Mouse (Mus musculus): Measurements from ENCODE around the gene Lrrc4.

Lrrc4 gene

DNA sequence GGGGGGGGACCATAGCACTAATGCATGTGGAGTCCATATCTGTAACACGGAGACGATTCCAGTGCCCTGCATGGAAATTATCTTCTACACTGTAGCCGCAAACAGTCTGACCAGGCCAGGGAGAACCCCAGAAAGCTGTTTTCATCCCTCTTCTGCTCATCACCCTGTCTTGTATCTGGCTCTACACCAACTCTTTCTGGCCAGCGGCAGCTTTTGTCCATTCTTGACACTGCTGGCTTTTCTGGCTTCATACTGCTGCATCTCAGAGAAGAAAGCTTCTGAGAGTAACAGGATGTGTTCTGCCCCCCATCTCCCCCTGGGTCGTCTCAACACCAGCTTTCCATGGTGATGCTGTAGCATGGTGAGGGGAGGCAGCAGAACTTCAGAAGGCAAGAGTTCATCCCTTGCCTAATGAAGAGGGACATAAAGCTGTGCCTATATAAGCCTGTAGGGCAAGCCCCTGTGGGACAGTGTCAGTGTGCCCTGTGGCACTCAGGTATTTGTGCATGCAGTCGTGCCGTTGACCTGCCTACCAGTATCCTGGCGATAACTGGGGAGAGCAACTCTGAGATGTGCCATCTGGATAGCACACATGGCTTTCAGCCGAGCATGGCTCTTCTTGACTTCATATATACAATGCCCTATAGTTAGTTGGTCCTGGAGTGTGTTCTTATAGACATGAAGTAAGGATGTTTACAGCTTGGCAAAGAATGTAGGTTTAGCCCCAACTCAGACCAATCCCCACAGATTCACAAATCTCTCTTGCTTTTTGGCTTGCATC is 111.0 kb downstream of the Lrrc4 start:
- DNase-seq = no peak

DNA sequence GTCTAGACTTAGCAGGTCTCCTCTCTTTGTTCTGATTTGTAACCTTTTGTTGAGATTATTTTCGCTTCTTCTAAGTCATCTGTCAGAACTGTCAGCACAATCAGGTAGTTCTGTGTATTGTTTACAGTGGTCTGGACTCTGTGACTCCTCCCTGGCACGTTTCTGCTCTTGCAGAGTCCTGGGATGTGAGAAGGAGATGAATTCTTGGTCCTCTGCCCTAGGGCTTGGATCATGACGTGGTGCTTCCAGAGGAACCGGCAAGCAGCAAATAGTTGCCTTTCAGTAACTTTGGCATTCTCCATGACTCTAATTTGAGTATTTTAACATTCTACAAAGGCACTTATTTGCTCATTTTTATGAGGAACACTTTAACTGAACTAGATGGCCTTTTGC is 113.7 kb downstream of the Lrrc4 start:
- DNase-seq = no peak

DNA sequence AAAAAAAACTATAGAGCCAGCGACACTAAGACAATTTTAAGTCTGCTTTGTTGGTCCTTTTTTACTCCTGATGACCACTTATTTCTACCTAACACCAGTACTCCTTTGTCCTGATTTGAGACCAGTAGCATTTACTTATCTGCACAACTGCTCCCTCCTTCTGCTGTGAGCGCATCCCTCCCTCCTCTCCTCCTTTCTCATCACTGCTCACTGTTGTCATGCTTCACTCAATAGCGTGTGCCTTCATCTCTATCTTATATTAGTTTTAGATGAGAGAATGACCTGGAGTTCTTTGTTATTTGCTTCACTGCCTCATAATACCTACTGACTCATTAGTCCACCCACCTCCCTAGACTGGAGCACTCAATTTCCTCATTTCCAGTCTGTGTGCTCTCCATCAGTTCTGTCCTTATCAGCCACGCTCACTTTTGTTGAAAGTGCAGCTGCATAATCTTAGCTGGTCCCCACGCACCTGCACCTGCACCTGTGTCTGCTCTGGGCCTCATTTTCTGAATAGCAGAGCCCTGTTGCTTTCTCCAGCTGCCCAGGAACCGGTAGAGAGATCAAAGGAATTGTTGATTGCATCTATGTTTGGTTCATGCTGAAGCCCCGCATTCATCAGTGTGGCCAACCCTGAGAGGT is 114.2 kb downstream of the Lrrc4 start:
- no peak for DNase-seq

DNA sequence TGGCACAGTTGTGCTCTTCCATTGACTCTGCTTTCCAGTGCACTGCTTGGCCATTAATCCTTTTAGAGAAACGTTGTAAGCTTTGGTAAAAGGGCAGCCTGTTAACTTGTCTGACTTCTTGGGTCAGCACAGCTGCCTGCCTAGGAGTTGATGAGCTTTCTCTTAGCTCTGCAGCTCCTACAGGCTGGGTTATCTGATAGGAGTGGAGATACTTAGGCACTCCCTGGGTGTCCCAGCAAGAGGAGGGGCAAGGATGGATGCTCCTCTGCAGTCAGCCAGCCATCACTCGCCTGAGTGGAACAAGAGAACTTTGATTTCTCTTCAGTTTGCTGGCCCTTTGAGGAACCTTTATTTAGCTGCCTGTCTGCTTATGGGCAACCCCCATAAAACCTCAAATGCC is 121.5 kb downstream of the Lrrc4 start:
- DNase-seq = no peak

DNA sequence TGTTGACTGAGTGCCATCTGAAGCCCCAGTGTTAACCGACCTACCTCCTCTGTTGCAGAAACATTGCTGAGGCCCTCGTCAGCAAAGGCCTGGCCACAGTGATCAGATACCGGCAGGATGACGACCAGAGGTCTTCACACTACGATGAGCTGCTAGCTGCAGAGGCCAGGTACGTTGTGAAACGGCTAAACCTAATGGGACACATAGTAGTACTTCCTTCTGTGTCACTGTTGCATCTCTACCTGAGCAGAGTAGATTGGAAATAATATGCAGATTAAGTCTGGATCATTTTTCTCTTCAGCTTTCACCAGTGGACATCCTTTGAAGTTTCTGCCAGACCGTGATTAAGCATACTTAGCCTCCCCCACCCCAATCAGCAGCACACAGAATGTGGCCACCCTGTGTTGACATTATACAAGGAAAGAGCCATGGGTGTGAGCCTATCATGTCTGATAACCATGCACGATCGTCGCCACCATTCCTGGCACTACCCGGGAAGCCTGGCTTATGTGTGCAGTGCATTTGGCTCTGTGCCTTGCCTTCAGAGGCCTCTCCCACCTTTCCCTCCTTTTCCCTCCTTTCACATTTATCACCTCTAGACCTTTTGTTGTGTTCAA is 124.5 kb downstream of the Lrrc4 start:
- DNase-seq = no peak

DNA sequence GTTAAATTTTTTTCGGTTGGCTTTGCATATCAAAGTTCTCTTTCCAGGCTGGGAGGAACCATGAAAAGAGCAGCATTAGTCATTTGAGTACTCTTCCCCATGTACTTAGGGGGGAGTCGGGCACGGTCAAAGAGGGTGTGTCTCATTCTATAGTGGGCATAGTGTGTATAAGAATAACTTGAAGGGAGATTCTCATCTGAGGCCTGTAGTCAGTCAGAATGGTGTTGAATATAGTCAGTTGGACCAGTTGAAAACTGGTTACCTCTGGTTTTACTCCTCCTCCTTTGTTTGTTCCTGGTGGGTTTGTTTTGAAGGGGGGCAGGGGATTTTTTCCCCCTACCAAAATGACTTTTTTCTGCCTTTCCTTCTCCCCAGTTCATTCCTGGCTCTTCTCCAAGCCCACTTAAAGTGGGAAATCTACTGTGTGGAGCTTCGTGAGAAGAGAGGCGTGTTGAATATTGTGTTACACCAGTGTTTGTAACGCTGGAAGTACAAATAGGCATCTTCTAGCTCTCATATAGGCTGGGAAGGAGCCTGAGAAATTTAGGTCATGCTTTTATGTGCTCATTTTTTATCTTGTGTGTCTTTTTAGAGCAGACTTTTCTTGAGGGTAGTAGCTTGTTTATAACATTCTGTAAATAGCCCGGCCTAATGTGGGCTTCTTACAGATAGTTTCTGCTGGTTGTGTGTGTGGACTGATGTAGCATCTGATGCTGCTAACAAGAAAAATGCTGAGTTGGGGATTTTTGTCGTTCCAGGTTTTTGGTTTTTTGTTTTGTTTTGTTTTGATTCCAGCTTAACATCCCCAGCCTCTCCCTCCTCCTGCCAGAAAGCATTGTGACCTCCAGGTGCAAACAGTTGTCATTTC is 125.2 kb downstream of the Lrrc4 start:
- DNase-seq = no peak

DNA sequence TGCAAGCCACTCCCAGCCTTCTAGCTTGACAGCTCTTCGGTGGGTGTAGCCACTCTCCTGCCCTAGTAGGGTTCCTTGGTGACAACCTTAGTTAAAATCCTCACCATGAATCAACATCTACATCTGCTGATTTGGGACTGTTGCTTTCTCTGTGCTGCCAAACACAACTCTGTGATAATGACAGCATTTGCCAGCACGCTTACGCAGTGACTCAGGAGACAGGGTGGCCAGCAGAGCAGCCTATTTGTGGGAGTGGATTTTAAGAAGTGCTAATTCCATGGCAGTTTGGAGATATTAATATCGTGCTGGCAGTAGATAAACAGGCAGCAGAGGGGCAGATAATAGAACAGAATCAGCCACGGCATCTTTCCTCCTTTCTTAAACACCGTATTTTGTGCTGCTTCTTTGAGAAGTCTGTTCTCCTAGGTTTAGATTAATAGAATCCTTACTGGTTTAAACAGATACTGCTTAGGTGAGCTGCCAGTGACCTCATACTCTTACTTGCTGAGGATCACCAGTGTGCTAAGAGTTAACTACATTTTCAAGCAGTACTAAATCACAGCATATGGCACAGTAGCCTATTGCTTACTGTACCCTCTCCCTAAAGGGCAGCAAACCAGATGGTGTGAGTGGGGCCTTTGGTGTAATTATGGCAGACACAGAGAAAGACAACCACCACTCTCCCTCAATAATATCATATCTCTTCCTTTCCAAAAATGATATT is 126.0 kb downstream of the Lrrc4 start:
- DNase-seq = no peak

DNA sequence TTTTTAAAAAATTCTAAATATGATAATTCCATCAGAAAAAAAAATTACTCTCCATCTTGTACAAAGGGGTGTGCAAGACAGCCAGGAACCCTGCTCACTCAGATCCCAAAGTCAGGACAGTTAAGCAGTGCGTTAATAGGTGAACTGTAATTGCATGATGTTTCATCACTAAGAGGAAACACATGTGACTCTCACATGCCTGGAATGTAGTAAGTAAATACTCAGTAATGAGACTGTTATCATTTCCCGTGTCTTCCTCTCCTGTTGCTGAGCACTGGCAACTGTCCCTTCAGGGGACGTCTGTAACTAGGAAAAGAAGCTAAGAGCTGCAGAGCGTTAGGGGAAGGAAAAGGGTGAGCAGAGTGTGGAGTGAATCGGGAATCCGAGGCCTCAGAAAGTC is 126.9 kb downstream of the Lrrc4 start:
- DNase-seq = no peak

DNA sequence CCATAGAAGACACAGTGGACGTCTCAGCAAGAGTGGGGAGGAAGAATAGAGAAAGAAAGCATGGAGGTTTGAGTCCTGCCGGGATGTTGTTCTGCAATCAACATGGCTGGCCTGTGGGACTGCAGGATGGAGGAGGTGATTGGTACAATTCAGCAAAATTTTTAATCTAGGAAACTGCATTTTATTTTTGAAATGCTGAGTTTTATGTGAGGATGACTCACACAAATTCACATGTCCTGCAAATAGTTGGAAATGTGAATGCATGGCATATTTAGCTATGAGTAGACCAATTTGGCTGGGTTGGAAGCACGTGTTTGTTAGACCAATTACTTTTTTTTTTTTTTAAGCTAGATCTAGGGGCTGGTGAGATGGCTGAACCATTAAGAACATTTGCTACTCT is 134.3 kb downstream of the Lrrc4 start:
- no peak for DNase-seq

DNA sequence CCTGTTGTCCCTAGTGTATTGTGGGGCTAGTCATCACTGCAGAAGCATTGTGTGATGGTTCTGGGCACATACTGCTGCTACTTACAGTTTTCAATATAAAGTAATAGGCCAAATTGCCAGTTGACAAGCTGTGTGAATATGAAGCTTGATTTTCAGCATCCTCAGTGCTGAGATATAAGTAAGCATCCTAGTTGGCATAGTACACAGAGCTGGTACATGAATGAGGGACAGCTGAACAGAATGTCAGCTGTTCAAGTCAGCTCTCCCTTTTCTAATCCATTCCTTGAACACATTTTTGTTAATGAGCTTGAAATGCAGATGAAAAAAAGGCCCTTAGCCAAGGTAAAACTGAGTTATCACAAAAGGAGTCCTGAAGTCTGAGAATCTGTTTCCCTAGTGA is 138.9 kb downstream of the Lrrc4 start:
- DNase-seq = no peak

DNA sequence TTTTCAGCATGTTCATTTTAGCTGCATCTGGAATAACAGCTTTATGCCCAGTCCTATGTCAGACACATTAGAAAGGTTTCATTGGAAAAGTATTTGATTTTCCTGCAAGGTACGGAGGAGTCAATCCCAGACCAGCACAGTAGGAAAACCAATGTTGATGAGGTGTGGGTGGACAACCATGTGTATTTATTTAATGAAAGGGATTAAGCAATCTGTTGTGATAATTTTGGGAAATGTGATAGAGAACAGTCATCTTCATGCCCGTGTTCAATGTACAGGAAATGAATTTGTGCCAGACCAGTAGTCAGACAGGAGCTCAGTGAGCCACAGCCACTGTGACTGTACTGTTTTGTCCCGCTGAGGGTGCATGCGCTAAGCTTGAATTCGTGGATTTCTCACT is 143.8 kb downstream of the Lrrc4 start:
- DNase-seq = no peak

DNA sequence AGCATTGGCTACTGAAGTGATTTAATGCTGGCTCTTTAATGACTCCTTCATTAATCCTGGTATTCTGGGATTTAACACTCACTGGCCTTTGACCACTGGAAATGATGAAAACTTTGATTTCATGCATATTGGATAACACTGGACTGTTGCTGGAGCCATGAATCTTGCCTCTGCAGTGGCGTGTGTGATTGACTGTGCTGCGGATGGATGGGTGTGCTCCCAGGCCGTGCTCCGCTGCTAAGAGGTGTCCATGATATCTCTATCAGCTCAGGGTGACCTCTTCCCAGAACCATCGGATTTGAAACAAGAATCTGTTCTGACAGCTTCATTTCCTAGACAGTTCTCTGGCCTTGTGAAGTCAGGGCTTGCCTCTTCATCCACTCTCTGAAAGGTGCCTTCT is 145.8 kb downstream of the Lrrc4 start:
- no peak for DNase-seq

DNA sequence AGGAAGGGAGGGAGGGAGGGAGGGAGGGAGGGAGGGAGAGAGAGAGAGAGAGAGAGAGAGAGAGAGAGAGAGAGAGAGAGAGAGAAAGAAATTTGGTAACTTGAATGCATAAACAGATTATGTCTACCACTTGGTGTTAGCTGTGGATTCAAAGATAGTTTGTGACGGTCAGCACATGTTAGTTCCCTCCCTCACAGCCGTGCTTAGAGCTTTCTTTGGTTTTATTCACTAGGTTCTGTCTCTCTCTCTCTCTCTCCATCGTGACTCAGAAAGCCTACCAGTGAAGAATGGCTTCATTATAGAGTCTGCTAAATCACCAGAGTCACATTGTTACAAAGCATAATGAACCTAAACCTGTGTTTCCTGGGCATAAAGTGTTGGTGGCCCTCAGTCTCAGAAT is 146.5 kb downstream of the Lrrc4 start:
- DNase-seq = no peak

DNA sequence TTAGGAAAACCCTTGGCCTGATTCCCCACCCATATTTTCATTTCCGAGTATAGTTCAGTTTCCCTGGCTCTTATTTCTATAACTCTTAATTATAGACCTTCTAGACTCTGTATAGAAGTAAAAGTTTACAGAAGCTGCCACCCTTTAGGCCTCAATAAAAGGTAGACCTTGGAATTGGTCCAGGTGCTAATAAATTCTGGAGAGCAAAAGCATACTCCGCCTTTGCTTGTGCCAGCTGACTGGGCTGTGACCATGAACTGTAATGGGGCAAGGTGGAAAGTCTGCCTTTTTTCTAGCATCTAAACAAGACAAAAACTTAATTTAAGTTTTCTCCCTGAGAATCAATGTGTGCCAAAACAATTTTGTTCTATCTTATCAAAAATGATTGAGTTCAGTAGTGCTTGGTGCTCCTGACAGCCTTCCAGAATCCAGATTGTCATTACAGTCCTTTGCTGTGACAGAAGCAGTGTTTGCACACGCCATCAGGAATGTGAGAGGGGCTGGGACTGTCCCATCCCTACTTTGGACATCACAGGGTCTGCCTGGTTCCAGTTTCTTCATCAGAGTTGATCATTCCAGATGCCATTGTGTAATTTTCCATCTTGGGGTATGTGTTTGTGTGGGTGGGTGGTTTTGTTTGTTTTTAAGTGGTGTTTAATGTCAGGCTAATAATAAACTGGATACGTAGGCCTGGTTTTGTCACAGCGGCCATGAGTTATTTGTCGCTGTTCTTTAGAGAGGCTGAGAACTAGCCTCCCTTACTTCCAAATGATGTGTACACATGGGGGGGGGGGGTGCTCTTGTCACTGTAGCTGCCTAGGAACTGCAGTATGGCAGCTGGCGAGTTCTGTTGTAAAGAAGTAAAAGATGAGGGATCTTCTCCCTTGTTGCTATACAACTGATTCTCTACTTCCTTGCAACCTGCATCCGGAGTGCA is 149.8 kb downstream of the Lrrc4 start:
- no peak for DNase-seq

DNA sequence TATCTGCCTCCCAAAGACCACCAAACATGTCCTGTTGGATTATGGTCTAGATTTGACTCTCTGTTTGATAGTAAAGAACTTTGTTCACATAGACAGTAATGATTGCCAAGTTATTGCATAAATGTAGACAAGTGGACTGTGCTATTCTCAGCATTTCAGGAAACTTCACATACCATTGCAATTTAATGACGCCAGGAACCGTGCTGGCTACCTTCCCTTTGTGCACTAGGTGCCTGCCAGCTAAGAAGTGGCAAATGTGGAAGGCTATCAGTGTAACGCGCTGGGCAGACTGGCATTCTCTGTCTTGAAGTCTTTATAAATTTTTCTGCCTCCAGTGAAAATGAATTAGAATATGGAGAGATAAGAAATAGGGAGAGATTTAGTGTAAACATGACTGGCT is 151.0 kb downstream of the Lrrc4 start:
- no peak for DNase-seq

DNA sequence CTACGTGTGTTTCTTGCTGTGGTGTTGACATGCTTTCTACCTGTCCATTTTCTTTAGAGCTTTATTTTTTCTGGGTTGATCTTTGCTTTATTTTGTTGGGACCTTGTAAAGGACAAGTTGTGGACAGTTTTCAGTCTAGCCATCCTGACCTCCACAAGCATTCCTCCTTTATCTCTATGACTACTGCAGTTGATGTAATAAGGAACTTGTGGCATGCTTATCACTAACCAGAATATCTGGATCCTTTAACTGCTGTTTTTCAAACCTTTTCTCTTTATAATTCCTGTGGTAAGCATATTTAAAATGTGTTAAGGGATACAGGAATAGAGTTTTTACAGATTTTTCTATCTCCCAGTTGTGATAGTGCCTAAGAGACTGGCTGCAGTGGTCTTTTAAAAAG is 152.7 kb downstream of the Lrrc4 start:
- no peak for DNase-seq

DNA sequence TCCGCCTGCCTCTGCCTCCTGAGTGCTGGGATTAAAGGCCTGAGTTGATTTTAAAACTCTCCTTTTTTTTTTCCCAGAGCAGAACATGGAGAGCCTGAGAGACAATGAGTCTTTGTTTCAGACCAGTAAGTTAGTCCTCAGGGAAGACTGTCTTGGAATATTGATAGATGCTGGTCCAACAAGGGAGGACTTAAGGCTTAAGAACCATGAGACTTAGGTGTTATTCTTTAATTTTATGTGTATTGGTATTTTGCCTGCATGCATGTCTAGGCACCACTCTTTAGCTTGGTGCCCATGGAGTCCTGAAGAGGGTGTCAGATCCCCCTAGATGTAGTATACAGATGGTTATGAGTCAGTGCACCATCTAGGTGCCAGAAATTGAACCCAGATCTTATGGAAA is 156.9 kb downstream of the Lrrc4 start:
- DNase-seq = no peak

DNA sequence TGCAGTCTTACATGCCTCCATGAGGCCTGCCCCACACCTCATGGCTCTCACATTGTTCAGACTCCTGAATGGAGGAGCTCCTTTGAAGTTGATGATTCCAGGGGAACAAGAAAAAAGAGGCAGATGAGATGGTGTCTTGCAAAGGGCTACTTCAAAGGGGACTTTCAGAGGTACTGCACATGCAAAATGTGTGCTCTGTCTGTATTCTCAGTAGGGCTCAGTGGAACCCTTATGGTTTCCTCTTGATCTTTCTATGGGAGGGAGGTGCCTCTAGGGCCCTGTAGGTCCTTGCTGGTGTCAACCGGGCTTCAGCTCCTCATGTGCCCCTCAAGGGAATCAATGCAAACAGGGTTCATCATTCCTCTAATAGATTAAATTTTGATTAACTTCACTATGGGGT is 159.2 kb downstream of the Lrrc4 start:
- no peak for DNase-seq

DNA sequence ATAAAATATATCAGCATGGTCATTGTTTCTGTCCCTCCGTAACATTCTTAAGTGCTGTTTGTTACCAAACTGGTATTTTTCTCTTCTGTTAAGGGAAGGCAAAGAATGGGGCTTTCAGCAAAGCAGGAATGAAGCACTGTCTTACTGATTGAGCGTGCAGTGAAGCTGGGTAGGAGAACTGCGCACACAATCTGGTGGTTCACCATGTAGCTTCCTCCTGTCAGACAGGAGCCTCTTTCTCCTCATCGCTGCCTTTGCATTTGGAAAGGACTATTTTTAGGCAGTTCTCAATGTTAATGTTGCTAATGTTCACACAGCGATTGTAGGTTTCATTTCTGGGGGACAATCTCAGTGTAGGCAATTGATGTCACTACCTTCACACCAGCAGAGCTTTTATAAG is 162.3 kb downstream of the Lrrc4 start:
- DNase-seq = no peak

DNA sequence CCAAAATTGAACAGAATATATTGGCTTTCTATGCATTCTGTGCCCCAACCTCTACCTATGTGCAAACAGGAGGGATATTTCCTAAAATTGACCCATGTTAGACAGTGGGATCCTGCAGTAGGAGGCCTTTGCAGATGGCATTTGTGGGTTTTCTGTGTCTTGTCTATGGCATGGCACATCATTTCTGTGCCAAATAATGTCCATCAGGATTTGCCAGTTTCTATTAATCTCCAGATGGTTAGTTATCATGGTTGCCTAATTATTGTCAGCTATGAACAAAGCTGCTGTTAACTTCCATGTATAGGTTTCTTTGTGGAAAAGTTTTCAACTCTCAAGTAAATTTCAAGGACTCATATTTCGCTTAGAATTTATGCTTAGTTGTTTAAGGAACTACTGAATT is 164.0 kb downstream of the Lrrc4 start:
- DNase-seq = no peak

DNA sequence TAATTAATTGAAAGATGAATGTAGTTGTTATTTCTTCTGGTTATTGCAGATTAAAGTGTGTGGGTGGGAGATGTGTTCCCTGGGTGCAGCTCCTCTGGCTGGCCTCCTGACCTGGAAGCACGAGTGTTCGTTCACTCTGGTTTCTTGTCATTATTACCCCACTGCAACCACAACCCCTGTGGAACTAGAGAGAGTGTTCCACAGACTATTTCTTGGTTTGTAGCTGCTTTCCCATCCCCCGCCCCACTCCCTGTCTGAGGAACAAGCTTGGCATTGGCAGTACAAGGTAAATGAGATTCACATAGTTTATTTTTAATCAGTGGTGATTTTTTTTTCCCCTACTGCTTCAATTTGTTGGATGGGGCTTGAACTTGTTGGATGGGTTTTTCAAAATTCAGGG is 166.8 kb downstream of the Lrrc4 start:
- no peak for DNase-seq

DNA sequence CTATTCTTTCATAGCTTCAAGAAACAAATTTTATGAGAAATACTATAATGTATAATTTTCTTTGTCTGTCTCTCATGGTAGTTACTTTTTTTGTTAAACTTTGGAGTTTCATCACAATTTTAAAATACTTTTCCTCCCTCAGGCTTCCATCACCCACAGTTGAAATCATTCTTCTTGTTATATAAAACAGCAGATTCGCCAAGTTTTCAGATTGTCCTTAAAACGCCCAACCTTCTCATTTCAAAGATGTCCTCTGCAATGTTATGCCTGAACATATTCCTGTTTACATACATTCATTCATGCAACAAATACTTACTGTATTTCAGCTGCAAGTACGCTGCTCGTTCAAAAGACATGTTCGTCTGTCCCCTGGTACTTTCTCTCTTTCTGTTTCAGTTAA is 167.9 kb downstream of the Lrrc4 start:
- no peak for DNase-seq
